Mouse (Mus musculus) monocyte, adult 59 days (primary cell): ENCODE results near the gene Fancd2os. TPM values are rescaled to one million over a fixed set of nuclear protein-coding genes. Genes with fewer than 3 reads are reported as not detected.

Experiments
- total RNA-seq, 2 experiments: library from RNA; stranded (reverse); gene quantifications; one replicate each; pipeline ENCODE4 v1.2.4; 2023

Gene Fancd2os
- total RNA-seq: not detected

GRCm38 (mm10) chr6:113600543-113601139 is at the start of gene Fancd2os:
Fancd2os (minus strand) TSS chr6:113600715.

GRCm38 (mm10) chr6:113638302-113639040 is 38.0 kb upstream of the Fancd2os start, which contains the start of gene Irak2:
Irak2 (plus strand) TSS chr6:113638467.

GRCm38 (mm10) chr6:113623941-113624751 is 23.6 kb upstream of the Fancd2os start, which contains the start of gene Vhl:
Vhl (plus strand) TSS chr6:113623959.

GRCm38 (mm10) chr6:113604432-113605223 is 4.1 kb upstream of the Fancd2os start, which contains the start of gene Brk1:
Brk1 (plus strand) TSS chr6:113604772.

Other genes starting within 250 kb of the Fancd2os start
- gene Tada3, start 222.8 kb downstream of the Fancd2os start, total RNA-seq: 10 to 100 TPM; 23.0 to 23.8 TPM
- 100 to 1,000 TPM; 479 to 494 TPM for gene Arpc4, start 222.6 kb downstream of the Fancd2os start, total RNA-seq
- 10 to 100 TPM; 47.8 to 48.0 TPM for gene Ttll3, start 211.5 kb downstream of the Fancd2os start, total RNA-seq
- 1 to 10 TPM; 1.6 to 1.9 TPM for gene Rpusd3, start 181.4 kb downstream of the Fancd2os start, total RNA-seq
- gene Cidec, start 165.0 kb downstream of the Fancd2os start, total RNA-seq: not detected
- gene Jagn1, start 158.1 kb downstream of the Fancd2os start, total RNA-seq: 10 to 100 TPM; 19.0 to 19.3 TPM
- 1 to 10 TPM in 1 of 2 experiments, under 1 TPM in 1; 0.68 to 1.2 TPM for gene Il17re, start 142.2 kb downstream of the Fancd2os start, total RNA-seq
- 1 to 10 TPM in 1 of 2 experiments, under 1 TPM in 1; 0.81 to 2.6 TPM for gene Il17rc, start 129.3 kb downstream of the Fancd2os start, total RNA-seq
- 10 to 100 TPM in 1 of 2 experiments, 1 to 10 TPM in 1; 7.7 to 10.1 TPM for gene Creld1, start 117.4 kb downstream of the Fancd2os start, total RNA-seq
- gene Prrt3, start 98.8 kb downstream of the Fancd2os start, total RNA-seq: under 1 TPM in 1 of 2 experiments, not detected in 1; 0.24 TPM
- gene Emc3, start 69.1 kb downstream of the Fancd2os start, total RNA-seq: 10 to 100 TPM; 63.3 to 67.2 TPM
- gene Fancd2, start 69.0 kb downstream of the Fancd2os start, total RNA-seq: 1 to 10 TPM in 1 of 2 experiments, under 1 TPM in 1; 0.58 to 1.4 TPM
- gene Brk1, start 4.1 kb upstream of the Fancd2os start, total RNA-seq: 100 to 1,000 TPM; 186 to 199 TPM
- gene Vhl, start 23.2 kb upstream of the Fancd2os start, total RNA-seq: 10 to 100 TPM; 25.7 to 32.5 TPM
- gene Irak2, start 37.8 kb upstream of the Fancd2os start, total RNA-seq: 100 to 1,000 TPM; 168 to 234 TPM
- gene Tatdn2, start 96.3 kb upstream of the Fancd2os start, total RNA-seq: 100 to 1,000 TPM; 119 to 149 TPM
- under 1 TPM in 1 of 2 experiments, not detected in 1; 0.79 TPM for gene Ghrl, start 119.2 kb upstream of the Fancd2os start, total RNA-seq
- gene Sec13, start 140.0 kb upstream of the Fancd2os start, total RNA-seq: 10 to 100 TPM; 78.2 to 88.1 TPM